Mouse (Mus musculus) megakaryocyte, embryonic 14.5 days (primary cell): ENCODE measurements around the gene Acot10.

Experiments
- FLI1 ChIP-seq: IDR thresholded peaks from 2 replicates; pipeline ENCODE4 v1.6.1; 2012; ENCODE audit warnings: low read length, inconsistent platforms, mixed read lengths
- GATA1 ChIP-seq: IDR thresholded peaks from 3 replicates; pipeline ENCODE4 v1.6.1; 2012; ENCODE audit warnings: mixed read lengths, low read length, inconsistent platforms, borderline replicate concordance

GRCm38 (mm10) chr15:20666650-20667049 is at the start of gene Acot10:
- TF ChIP-seq GATA1 (no peak), FLI1 (no peak)
